Mouse (Mus musculus) liver, postnatal 0 days (tissue): ENCODE data around the gene Nudt4. TPM values are rescaled to one million over a fixed set of nuclear protein-coding genes. Genes with fewer than 3 reads are reported as not detected.
A peak's percentile ranks its signal among the peaks of the same experiment; 100 is the strongest.

Experiments used
- ATAC-seq: fragments of 200-750 bp; cut with Nextera tagmentation; 2 replicates; pipeline ENCODE4 v1.8.0; 2017; ENCODE audit warnings: mild to moderate bottlenecking, moderate library complexity
- DNase-seq: peaks from one replicate; pipeline ENCODE4 v3.0.0-alpha.2; 2016
- H3K27ac ChIP-seq: fragments of 300-500 bp; sonication (generic); 2 replicates; pipeline ENCODE4 v1.5.1; 2014; ENCODE audit warnings: antibody characterized with exemption, moderate library complexity, mild to moderate bottlenecking, low read depth
- H3K27me3 ChIP-seq: fragments of 300-500 bp; sonication (generic); 2 replicates; pipeline ENCODE4 v1.6.1; 2014; ENCODE audit warnings: low read length, control low read depth, mixed read lengths; ENCODE audit not compliant: insufficient read depth
- H3K36me3 ChIP-seq: fragments of 300-500 bp; sonication (generic); replicated peaks from 2 replicates; pipeline ENCODE4 v1.6.1; 2014; ENCODE audit warnings: mild to moderate bottlenecking, control low read depth, low read length, moderate library complexity, mixed read lengths; ENCODE audit not compliant: insufficient read depth
- H3K4me1 ChIP-seq: fragments of 300-500 bp; sonication (generic); 2 replicates; pipeline ENCODE4 v1.6.1; 2014; ENCODE audit warnings: antibody characterized with exemption, mild to moderate bottlenecking, control low read depth; ENCODE audit not compliant: insufficient read depth
- H3K4me2 ChIP-seq: fragments of 300-500 bp; sonication (generic); 2 replicates; pipeline ENCODE4 v1.6.1; 2014; ENCODE audit warnings: low read depth, mild to moderate bottlenecking, low read length, moderate library complexity, mixed read lengths
- H3K4me3 ChIP-seq: fragments of 300-500 bp; sonication (generic); 2 replicates; pipeline ENCODE4 v1.5.1; 2014; ENCODE audit warnings: low read depth, low read length
- H3K9ac ChIP-seq: fragments of 300-500 bp; sonication (generic); replicated peaks from 2 replicates; pipeline ENCODE4 v1.6.1; 2014; ENCODE audit warnings: mild to moderate bottlenecking, moderate library complexity
- H3K9me3 ChIP-seq: fragments of 300-500 bp; sonication (generic); 2 replicates; pipeline ENCODE4 v1.6.1; 2016; ENCODE audit warnings: mild to moderate bottlenecking, control low read depth, low read length, mixed read lengths
- CTCF ChIP-seq: sonication (generic); IDR thresholded peaks from 2 replicates; pipeline ENCODE4 v1.5.1; 2016; ENCODE audit warnings: antibody characterized with exemption, low read depth
- EP300 ChIP-seq: IDR thresholded peaks from 2 replicates; pipeline ENCODE4 v1.6.1; 2016; ENCODE audit warnings: antibody characterized with exemption, low read depth, mild to moderate bottlenecking
- WGBS: fragments of 180-500 bp; shearing (Covaris S2); extraction: QIAGEN DNeasy Blood & Tissue Kit; methylation state at CpG from one replicate; pipeline ENCODE4 v1.1.7; 2014; ENCODE audit not compliant: insufficient replicate concordance; 5-methylcytosine and 5-hydroxymethylcytosine counted together
- polyA plus RNA-seq: library from polyadenylated mRNA; unstranded; fragments of >200 nt; fragmentation: Nextera tagmentation; extraction: Ambion mirVana; gene quantifications from 2 replicates; pipeline ENCODE4 v1.2.1, GENCODE M21; 2015

Nudt4 gene
- polyA plus RNA-seq: 52.9 and 56.7 TPM in 2 replicates

DNA sequence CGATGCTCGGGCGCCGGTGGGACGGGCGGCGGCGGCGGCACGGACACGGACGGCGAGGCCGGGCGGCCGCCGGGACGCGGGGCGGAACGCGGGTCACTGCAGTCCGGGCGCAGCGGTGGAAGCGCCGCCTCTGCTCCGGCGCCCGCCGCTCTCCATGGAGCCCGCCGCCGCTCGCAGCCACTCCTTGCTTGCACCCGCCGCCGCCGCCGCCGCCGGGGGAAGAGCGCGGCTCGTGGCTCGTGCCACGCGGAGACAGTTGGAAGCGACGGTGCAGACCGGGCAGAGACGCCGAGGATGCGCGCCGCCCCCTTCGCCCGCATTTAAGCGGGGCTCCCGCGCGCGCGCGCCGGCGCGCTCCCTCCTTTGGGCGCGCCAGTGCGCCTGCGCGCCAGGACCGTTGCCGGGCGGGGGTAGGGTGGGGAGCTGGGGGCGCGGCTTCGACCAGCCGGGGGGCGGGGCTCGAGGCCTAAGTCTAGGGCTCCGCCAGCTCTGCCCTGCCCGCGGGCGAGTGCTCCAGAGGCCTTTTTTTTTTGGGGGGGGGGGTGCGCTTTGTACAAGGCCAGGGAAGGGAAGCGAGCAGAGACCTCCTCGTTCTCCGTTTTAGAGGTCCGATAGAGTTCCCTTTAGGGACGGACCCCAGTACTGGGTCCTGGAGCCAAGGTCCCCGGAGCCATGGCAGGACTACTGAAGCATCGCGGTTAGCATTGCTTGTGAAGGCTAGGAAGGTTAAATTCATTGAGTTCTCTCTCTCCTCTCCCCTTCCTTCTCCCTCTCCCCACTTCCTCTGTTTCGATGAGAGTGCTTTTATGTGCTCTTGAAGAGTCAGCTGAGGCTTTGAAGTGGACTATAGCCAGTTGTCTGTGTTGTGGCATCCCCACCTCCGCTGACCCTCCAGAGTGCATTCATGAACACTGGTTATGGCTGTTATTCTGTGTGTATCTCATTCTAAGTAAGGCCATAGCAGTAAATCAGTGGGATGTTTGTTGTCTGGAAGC lies at the start of gene Nudt4:
Nudt4 (minus strand) TSS at position 296 of the 995 bp plus-strand sequence.
- no peaks in the 10 kb centered on the region for H3K9me3 ChIP-seq
- no peaks in the 10 kb centered on the region for H3K27me3 ChIP-seq
- TF ChIP-seq EP300: no peak
- no peak for TF ChIP-seq CTCF
- ATAC-seq (peak; percentile 92), DNase-seq (peak; percentile 95)
- peaks cover 35% of the 10 kb centered on the region for H3K4me1 ChIP-seq
- H3K9ac ChIP-seq: peak within 1 kb of the TSS; percentile 100
- H3K36me3 ChIP-seq: 0 out of 2 replicates have a peak, but pooled peaks cover 3% of the 10 kb centered on the region
- peak within 1 kb of the TSS; percentile 100 for H3K4me3 ChIP-seq
- peak within 1 kb of the TSS; percentile 77 for H3K4me2 ChIP-seq
- H3K27ac ChIP-seq: peak within 1 kb of the TSS; percentile 98
- 2% methylated on average over 76 of the region's 97 CpGs for WGBS

DNA sequence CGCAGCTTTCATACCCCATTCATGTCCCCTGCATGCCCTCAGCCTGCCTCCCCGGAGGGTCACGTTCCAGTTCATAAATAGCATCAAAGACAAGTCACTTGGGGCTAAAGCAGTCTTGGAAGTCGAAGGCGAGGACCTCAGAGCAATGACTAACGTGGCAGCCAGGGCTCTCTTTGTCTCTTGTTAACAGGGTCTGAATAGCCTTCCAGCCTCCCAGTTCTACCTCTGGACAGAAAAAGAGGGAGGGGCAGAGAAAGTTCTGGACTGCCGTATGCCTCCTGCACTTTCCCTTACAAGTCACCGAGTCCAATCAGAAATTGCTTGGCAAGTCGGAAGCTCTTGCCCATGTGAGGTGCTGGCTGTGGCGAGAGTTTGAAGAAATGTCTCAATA lies 47.4 kb upstream of the Nudt4 start:
- 58% methylated on average over 10 of the region's 10 CpGs for WGBS
- no peak overlapping the region for H3K4me3 ChIP-seq
- no peak overlapping the region for H3K27ac ChIP-seq
- ATAC-seq (no peak), DNase-seq (no peak)
- no peaks in the 10 kb centered on the region for H3K36me3 ChIP-seq
- no peaks in the 10 kb centered on the region for H3K27me3 ChIP-seq
- no peak for TF ChIP-seq EP300
- TF ChIP-seq CTCF: no peak
- no peak overlapping the region for H3K9ac ChIP-seq
- H3K4me1 ChIP-seq: peaks cover 4% of the 10 kb centered on the region; the same call in 1 of the 2 replicates
- H3K4me2 ChIP-seq: no peak overlapping the region
- H3K9me3 ChIP-seq: no peaks in the 10 kb centered on the region

DNA sequence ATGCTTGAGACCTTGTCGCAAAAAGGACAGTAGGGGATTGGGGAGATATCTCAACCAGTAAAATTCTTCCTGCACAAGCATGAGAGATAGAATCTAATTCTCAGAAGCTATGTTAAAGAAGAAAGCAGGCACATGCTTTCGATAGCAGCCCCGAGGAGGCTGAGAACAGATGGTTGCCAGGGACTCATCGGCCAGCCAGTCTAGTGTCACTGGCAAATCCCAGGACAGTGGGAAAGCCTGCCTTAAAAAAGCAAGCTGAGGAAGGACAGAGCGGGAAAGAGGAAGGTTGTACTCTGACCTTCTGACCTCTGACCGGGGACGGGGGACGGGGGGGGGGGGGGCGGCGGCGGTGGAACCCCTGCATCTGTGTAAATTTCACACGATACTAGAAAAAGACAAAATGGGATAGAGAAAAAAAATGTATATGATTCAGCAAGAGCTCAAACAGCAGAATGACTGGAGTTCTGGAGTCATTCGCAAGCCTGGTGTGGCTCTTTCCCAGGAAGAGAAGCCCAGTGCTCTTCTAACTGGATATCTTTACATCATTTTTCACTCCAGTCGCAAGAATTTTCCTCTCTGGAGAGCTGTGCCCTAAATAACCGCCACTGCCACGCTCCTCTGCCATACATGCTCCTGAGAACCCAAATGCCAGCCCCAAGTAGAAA lies 46.9 kb upstream of the Nudt4 start:
- no peak overlapping the region for H3K4me3 ChIP-seq
- 40% methylated on average over 14 of the region's 16 CpGs for WGBS
- TF ChIP-seq EP300: no peak
- TF ChIP-seq CTCF: no peak

DNA sequence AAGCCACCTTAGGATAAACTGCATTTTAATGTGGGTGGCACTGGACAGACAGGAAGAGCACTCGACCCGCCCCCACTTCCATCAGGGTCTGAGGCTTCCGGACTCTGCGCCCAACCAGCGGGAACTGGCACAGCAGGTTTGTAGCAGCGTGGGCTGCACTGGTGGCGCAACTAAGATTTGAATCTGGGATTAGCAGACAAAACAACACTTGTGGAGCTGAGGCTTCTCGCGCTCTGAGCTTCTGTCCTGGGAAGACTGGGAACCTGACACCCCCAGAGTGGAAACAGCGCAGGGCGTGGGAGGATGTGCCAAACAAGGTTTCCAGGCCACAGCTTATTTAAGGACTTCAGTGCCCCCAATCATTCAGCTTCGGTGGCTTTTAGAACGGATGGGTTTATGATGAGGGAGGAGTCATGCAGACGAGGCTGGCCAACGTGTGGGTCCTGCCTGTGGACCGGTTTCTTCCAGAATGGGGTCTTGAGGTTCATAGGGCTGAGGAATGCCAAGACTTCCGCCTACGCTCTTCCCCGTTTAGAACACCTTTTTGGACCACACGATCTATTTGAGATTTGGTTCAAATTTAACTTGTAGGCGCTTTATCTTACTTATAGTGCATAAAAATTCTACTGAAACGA lies 41.1 kb upstream of the Nudt4 start:
- no peaks in the 10 kb centered on the region for H3K36me3 ChIP-seq
- H3K4me2 ChIP-seq: peak overlapping the region; percentile 47
- WGBS: 45% methylated on average over 22 of the region's 22 CpGs
- TF ChIP-seq CTCF (no peak), EP300 (no peak)
- DNase-seq (no peak), ATAC-seq (no peak)
- peaks cover 6% of the 10 kb centered on the region; the same call in 1 of the 2 replicates for H3K4me1 ChIP-seq
- no peaks in the 10 kb centered on the region for H3K9me3 ChIP-seq
- no peaks in the 10 kb centered on the region for H3K27me3 ChIP-seq
- no peak overlapping the region for H3K9ac ChIP-seq
- H3K27ac ChIP-seq: no peak overlapping the region
- no peak overlapping the region for H3K4me3 ChIP-seq

More for the DNA sequence above, 46.9 kb upstream of the Nudt4 start:
- ATAC-seq: no peak
- no peaks in the 10 kb centered on the region for H3K36me3 ChIP-seq
- no peaks in the 10 kb centered on the region for H3K27me3 ChIP-seq
- H3K4me1 ChIP-seq: peaks cover 4% of the 10 kb centered on the region; the same call in 1 of the 2 replicates
- H3K9ac ChIP-seq: no peak overlapping the region
- no peak overlapping the region; the same call in 1 of the 2 replicates for H3K4me2 ChIP-seq
- no peak for DNase-seq
- no peaks in the 10 kb centered on the region for H3K9me3 ChIP-seq
- H3K27ac ChIP-seq: no peak overlapping the region

- Histone ChIP-seq H3K27me3 (no peaks in the 10 kb centered on the region), H3K36me3 (no peaks in the 10 kb centered on the region), H3K4me2 (no peak overlapping the region), H3K9me3 (no peaks in the 10 kb centered on the region), H3K27ac (no peak overlapping the region), H3K4me1 (peaks cover 4% of the 10 kb centered on the region; the same call in 1 of the 2 replicates), H3K4me3 (no peak overlapping the region), H3K9ac (no peak overlapping the region)
- TF ChIP-seq CTCF (no peak), EP300 (no peak)
- DNase-seq: no peak
- WGBS: 51% methylated on average over 5 of the region's 5 CpGs
- no peak for ATAC-seq
These were observed 36.6 kb upstream of the Nudt4 start for GRCm38 (mm10) chr10:95600527-95600926.
